Mouse (Mus musculus) brain, adult 2 months (tissue): ENCODE data around the gene Ptprf.

Experiments
- DNase-seq: peaks from one replicate; pipeline ENCODE4 v3.0.0; 2011; ENCODE audit warnings: low read depth, low spot score

Gene Ptprf

DNA sequence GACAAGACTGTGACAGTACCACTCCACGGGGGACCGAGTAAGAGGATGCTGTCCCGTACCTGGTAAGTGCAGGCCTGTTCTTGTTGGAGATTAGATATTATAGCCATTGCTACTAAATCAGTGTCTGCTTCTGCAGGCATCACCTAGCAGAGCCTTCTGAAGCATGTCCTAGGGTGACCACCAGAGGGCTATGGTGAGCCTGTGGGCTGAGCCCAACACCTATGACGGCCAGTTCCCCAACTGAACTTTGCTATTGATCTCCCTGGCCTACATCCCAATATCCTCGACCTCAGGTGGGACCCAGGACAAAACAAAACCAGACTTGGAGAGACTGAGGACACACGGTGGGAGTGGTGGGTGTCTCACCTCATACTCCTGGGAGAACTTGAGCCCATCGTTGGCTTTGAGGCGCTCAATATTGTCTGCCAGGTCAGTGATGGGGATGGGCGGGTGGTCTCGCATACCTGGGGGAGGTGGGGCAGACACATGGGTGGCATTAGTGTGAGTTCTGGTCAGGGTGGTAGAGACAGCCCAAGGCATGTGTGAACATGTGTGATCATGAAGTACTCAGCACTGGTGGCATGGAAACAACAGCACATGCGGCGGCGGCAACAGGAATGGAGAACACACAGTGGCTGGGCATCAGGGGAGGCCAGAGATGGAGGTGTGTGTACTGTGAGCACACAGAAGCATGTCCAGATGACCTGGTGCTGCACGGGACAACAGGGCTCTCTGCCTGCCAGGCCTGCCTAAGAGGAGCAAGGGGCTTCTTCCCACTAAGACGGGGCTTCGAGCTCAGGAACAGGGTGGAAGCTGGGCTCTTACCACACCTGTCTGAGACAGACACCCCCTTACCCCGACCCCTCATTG, 74.2 kb downstream of the Ptprf start:
- peak; percentile 78 for DNase-seq

- no peak for DNase-seq
Measured at GRCm38 (mm10) chr4:118214891-118215290, 76.3 kb downstream of the Ptprf start.

DNA sequence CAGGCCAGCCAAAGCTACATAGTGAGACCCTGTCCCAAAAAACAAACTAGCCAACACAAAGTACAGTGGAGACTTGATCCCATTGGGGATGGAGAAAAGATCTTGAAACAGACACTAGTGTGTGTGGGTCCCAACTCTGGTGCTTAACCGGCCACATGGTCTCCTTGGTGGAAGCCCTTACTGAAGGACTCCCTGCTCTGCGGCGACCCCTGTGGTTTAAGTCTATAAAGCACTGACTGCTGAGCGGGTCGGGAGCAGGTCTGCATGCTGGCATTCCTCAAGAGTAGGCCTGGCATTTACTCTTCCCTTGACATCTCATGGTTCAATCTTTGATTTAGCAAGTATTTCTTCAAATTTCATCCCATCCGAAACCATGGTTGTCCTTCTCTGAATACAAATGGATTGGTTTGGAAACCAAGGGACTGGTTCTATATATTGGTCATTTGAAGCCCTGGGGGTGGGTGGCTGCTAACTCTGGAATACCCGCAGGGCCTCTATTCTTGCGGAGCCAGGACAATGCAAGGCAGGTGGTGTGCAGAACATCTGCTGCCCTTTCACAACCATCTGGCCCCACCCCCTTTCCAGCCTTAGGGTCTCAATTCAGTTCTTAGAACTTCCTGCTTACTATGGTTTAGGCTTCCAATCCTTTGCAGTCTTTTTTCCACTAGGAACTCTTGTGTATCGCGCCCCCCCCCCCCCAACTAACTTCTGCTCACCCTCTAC, 84.1 kb downstream of the Ptprf start:
- DNase-seq, result no peak

DNA sequence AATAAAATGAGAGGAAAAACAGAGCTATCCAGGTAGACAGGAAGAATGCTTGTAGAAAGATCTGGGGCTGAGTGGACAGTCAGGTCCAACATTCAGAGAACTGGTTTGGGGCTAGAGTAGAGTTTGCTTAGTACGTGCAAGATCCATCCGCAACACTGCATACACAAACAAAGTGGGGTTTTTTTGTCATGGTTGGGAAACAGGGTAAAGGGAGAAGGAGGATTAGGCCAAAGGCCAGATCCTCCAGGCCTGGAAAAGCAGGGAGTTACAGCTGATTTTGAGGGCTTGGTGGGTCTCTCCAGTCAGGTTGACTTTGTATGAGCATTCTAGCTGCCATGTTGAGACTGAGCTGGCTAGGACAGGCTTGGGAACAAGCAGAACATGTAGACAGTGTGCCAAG, 85.3 kb downstream of the Ptprf start:
- no peak for DNase-seq

DNA sequence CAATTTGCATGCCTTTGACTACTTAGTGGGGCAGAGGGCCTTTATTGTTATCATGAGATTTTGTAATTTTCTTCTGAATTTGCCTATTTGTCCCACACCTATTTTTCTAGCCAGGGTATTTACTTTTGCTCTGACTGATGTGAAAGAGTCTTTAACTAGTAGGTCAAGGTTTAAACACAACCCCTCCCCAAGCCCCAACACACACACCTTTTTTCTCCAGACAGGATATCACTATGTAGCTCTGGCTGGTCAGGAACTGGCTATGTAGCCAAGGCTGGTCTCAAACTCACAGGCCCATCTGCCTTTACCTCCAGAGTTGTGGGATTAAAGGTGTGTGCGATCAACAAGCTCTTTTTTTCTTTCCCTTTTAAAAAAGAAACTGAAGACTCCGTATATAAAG, 92.1 kb downstream of the Ptprf start:
- DNase-seq, result no peak

DNA sequence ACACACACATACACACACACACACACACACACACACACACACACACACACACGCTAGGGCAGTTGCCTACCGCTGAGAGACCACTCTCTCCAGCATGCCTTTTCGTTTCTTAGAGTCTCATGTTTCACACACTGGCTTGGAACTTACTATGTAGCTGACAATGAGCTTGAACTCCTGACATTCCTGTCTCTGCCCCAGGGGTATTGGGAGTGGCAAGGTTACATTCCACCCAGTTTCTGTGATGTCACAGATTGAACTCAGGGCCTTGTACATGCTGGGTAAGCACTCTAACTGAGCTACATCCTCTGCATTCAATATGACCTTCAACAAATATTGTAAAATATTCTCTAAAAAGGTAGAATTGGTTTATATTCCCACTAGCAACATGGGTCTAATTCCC, 92.6 kb downstream of the Ptprf start:
- no peak for DNase-seq

- peak; percentile 64 for DNase-seq
Measured at GRCm38 (mm10) chr4:118196185-118196584, 95.0 kb downstream of the Ptprf start.

DNA sequence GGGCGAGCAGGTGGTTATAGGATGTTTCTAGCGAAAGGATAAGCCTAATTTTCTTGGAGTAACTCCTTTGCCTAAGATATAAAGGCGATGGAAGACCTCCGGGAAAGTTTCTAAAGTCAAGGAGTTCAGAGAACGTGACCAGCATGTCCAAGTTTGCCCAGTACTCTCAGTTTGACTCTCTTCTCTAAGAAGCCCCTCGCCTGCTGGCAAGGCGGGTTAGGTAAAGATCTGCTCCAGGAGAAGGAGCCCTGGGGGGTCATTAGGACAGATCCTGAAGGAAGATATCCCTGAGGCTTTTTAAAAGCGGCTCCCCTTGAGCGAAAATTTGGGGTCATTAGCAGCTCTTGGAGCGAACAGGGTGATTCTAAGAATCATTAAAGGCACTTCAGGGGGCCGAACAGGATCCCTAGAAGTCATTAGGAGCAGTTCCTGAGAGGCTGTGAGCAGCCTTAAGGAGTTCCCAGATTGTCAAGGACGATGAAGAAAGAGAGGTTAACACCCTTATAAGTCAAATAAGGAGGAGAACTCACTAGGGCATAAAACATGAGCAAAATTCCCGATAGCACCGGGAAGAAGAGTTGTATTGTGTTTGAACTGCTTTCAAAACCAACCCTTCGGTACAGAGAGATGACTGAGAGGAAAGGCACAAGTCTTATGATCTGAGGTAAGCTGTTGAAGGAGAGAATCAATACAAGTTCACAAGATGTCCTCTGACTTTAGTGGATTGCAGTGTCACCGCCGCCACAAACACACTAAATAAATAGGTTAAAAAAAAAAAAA, 110.7 kb downstream of the Ptprf start:
- DNase-seq, result no peak

- peak; percentile 100 for DNase-seq
Measured at GRCm38 (mm10) chr4:118179467-118180300, 111.5 kb downstream of the Ptprf start, which contains the start of gene Kdm4a. TSS of gene Kdm4a (minus strand) at chr4:118180043.

DNA sequence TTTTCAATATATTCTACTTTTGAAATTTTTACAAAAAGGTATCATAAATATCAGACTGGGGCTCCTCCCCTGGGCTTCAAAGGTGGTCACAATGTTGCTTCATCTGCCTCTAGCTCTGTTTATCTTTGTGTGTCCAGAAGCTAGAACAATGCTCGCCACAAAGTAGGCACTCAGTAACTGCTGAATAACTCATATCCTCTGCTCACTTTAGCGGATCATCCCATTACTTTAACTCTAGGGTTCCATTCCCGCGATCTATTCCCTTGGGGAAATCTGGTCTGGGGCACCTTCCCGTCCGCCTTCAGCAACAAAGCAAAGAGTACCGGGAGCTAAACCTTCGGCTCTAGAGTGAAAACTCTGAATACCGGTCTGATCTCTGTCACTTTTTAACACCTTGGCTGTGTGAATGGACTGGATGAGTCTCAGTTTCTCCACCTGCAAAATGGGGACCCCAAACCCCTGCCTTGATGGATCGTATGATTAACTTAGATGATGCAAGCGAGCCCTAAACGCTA, 112.2 kb downstream of the Ptprf start:
- no peak for DNase-seq

- DNase-seq, result no peak
Measured at GRCm38 (mm10) chr4:118172461-118172860, 118.7 kb downstream of the Ptprf start.

- DNase-seq, result no peak
Measured at GRCm38 (mm10) chr4:118171006-118171405, 120.2 kb downstream of the Ptprf start.

DNA sequence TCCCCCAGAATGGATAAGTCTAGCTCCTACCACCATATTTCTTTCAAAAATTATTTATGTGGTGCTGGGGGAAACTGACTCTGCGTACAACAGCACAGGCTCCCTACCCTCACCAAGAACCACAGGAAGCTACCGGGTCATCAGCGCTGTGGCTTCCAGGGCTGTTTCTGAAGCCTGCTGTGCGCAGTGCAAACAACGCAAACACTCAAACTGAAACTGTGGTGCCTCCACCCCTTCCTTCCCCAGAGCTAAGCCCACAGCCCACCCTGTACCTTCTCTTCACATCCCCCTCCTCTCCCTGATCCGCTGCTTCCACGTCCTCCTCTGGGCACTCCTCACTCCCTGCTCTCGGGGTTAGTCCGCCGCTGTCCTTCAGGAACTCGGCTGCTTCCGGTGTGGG, 129.1 kb downstream of the Ptprf start:
- no peak for DNase-seq
